Mouse (Mus musculus): Measurements from ENCODE around the gene Abi2. TPM values are rescaled to one million over a fixed set of nuclear protein-coding genes. Genes with fewer than 3 reads are reported as not detected.

Abi2 gene
- polyA plus RNA-seq, 1 experiment: 11.2 TPM

DNA sequence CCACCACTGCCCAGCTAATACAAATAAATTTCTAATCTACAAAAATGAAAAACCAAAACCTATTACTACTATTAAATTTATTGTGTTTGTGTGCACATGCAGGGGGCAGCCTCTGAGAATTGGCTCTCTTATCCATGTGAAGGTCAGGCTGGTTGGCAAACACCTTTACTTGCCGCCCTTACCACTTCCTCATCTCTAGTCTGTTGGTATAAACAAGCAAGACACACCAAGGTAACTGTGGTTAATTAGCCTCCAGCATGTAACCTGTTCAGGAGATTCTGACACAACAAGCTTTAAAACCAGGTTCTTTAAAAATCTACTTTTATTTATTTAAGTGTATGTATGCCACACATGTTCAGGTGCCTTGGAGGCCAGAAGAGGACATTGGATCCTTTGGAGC, 73.5 kb downstream of the Abi2 start:
- Histone ChIP-seq H3K4me1 (no peaks in the 10 kb centered on the region), H3K9me3 (no peaks in the 10 kb centered on the region), H3K27me3 (replicated peaks) (no peaks in the 10 kb centered on the region), H3K36me3 (replicated peaks; ENCODE audit: low read length) (peaks cover 36% of the 10 kb centered on the region), H3K4me3 (replicated peaks) (no peak overlapping the region)
- TF ChIP-seq GATA1 (IDR thresholded peaks at IDR 0.05; ENCODE audit: borderline replicate concordance, low read length) (no peak), FLI1 (IDR thresholded peaks at IDR 0.05; ENCODE audit: low read length) (no peak)

DNA sequence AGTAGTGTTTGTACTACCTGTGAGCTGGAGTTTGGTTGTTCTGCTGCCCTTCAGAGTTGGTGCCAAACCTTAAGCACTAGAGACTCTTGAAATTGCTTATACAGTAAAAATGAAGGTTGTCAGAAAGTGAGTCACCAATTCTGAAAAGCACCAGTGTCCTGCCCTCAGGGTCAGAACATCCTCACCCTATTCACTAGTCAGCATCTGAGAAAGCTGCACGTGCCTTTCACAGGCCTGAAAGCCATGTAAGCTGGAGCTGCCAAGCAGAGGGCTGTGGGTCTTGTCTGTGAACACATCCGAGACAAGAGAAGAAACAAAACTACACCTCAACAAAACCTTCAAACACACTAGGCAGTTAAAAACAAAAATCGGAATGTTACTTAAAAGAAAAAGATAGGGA, 76.2 kb downstream of the Abi2 start:
- Histone ChIP-seq H3K36me3 (replicated peaks; ENCODE audit: low read length) (peaks cover 33% of the 10 kb centered on the region), H3K9me3 (no peaks in the 10 kb centered on the region), H3K27me3 (replicated peaks) (no peaks in the 10 kb centered on the region), H3K4me1 (no peaks in the 10 kb centered on the region), H3K4me3 (replicated peaks) (no peak overlapping the region)
- TF ChIP-seq GATA1 (IDR thresholded peaks at IDR 0.05; ENCODE audit: borderline replicate concordance, low read length) (no peak), FLI1 (IDR thresholded peaks at IDR 0.05; ENCODE audit: low read length) (no peak)

DNA sequence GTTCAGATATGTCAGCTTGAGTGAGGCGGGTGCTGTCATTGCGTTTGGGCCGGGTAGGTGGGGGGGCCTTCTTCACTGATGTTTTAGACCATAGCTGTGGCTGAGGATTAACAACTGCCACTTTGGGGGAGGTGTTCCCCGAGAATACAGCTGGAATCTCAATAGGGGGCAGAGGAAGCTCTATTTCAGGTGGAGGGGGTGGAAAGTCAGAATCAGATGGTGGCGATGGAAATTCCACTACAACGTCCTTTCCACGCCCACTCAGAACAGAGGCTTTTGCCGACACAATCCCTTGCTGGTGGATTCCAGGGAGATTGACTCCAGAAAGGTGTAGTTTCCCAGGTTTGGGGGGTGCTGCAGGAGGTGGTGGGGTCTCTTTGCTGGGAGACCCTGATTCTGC, 79.2 kb downstream of the Abi2 start:
- Histone ChIP-seq H3K4me1 (no peaks in the 10 kb centered on the region), H3K27me3 (replicated peaks) (no peaks in the 10 kb centered on the region), H3K9me3 (no peaks in the 10 kb centered on the region), H3K36me3 (replicated peaks; ENCODE audit: low read length) (peaks cover 46% of the 10 kb centered on the region), H3K4me3 (replicated peaks) (no peak overlapping the region)
- TF ChIP-seq FLI1 (IDR thresholded peaks at IDR 0.05; ENCODE audit: low read length) (no peak), GATA1 (IDR thresholded peaks at IDR 0.05; ENCODE audit: borderline replicate concordance, low read length) (no peak)

DNA sequence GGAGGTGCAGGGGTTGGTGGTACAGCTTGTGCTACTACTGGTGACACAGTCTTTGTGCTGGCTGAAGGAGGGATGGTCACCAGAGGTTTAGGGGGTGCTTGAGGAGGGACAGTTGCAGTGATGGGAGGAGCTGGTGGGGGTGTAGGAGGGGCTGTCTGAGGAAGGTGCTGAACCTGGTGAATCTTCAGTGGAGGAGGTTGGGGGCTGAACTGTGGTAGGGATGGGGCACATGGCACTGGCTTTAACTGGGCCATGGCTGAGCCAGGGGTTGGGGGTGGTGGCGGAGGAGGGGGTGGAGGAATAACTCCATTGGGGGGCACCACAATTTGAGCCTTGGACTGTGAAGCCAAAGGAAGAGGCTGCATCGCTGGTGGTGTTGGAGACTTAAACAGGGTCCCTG, 80.2 kb downstream of the Abi2 start:
- Histone ChIP-seq H3K4me3 (replicated peaks) (no peak overlapping the region), H3K36me3 (replicated peaks; ENCODE audit: low read length) (peaks cover 49% of the 10 kb centered on the region), H3K27me3 (replicated peaks) (no peaks in the 10 kb centered on the region), H3K4me1 (no peaks in the 10 kb centered on the region), H3K9me3 (no peaks in the 10 kb centered on the region)
- TF ChIP-seq GATA1 (IDR thresholded peaks at IDR 0.05; ENCODE audit: borderline replicate concordance, low read length) (no peak), FLI1 (IDR thresholded peaks at IDR 0.05; ENCODE audit: low read length) (no peak)

DNA sequence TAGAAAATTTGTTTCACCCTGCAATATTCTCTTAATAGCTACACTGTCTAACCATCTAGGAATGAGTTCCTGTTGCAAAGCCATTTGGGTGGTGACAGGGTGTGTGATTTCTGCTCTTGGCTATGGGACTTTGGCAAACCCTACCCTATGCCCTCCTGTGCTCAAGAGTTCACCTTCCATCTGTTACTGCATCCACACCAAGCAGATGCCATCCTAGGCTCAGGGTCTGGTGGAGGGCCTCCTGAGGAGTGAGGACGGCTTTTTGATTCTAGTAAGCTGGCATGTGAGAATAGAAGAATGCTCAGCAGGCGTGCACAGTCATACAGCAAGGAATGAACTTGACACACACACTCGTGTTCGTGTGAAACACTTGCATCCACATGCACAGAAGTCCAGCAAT, 81.1 kb downstream of the Abi2 start:
- no peaks in the 10 kb centered on the region for H3K9me3 ChIP-seq
- no peaks in the 10 kb centered on the region for H3K27me3 ChIP-seq (replicated peaks)
- TF ChIP-seq GATA1 (IDR thresholded peaks at IDR 0.05; ENCODE audit: borderline replicate concordance, low read length) (no peak), FLI1 (IDR thresholded peaks at IDR 0.05; ENCODE audit: low read length) (no peak)
- H3K36me3 ChIP-seq (replicated peaks; ENCODE audit: low read length): peaks cover 54% of the 10 kb centered on the region
- H3K4me1 ChIP-seq: no peaks in the 10 kb centered on the region
- H3K4me3 ChIP-seq (replicated peaks): no peak overlapping the region

DNA sequence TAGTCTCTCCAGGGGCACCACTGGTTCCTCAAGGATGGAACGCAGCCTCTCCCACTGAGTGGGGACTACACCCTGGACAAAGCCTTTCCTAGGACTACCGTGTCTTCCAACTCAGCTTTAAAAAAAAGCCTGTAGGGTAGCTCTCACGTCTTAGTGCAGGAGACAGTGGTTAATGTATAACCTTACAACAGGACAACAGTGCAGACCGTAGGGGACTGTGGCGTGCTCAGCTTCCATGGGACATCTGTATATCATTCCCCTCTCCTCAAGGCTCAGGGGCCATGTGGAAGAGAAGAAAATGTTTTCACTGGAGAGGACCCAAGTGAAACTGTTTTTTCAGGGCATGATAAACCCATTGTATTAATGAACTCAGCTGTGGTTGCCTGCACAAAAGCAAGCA, 83.0 kb downstream of the Abi2 start:
- Histone ChIP-seq H3K36me3 (replicated peaks; ENCODE audit: low read length) (peaks cover 55% of the 10 kb centered on the region), H3K9me3 (no peaks in the 10 kb centered on the region), H3K4me1 (no peaks in the 10 kb centered on the region), H3K4me3 (replicated peaks) (no peak overlapping the region), H3K27me3 (replicated peaks) (no peaks in the 10 kb centered on the region)
- TF ChIP-seq FLI1 (IDR thresholded peaks at IDR 0.05; ENCODE audit: low read length) (no peak), GATA1 (IDR thresholded peaks at IDR 0.05; ENCODE audit: borderline replicate concordance, low read length) (no peak)

DNA sequence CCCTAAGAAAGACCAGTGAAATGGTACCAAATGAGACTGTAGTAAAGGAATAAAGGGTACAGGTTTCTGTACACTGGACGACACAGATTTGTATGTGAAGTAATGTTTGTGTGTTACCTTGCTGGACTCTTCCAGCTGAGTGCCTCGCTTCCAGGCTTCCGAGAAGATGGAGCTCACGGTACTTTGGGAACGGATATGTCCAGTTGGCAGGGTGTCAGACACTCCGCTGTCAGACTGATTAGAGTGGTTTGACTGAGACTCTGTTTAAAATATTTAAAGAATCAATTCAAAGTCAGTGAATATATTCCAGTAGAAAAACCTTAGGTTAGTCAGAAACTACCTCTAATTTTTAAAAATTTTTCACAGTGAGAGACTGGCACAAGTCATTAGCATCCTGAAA, 84.0 kb downstream of the Abi2 start:
- H3K36me3 ChIP-seq (replicated peaks; ENCODE audit: low read length): peaks cover 52% of the 10 kb centered on the region
- H3K9me3 ChIP-seq: no peaks in the 10 kb centered on the region
- H3K27me3 ChIP-seq (replicated peaks): no peaks in the 10 kb centered on the region
- no peaks in the 10 kb centered on the region for H3K4me1 ChIP-seq
- no peak overlapping the region for H3K4me3 ChIP-seq (replicated peaks)
- TF ChIP-seq FLI1 (IDR thresholded peaks at IDR 0.05; ENCODE audit: low read length) (no peak), GATA1 (IDR thresholded peaks at IDR 0.05; ENCODE audit: borderline replicate concordance, low read length) (no peak)

DNA sequence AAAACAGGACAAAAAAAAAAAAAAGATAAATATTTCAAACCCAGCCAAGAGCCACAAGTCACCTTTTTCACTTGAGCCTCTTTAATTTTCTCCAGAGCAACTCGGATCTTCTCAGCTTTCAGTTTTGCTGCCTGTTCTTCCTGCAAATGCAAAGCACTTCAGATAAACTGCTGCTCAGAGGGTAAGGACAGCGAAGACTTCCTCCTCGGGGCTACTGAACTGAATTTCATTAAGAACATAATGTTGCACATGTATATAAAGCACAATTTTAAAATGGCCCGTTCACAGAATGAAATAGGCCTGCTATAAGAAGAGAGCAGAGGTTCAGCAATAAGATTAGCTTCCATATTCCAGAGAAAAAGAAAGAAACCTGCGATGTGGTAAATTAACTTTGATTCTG, 94.0 kb downstream of the Abi2 start:
- TF ChIP-seq GATA1 (IDR thresholded peaks at IDR 0.05; ENCODE audit: borderline replicate concordance, low read length): no peak
- no peak for TF ChIP-seq FLI1 (IDR thresholded peaks at IDR 0.05; ENCODE audit: low read length)
- H3K4me1 ChIP-seq: peaks cover 20% of the 10 kb centered on the region; the same call in 1 of the 2 replicates
- no peaks in the 10 kb centered on the region for H3K27me3 ChIP-seq (replicated peaks)
- peak overlapping the region; percentile 83 for H3K4me3 ChIP-seq (replicated peaks)
- no peaks in the 10 kb centered on the region for H3K9me3 ChIP-seq
- H3K36me3 ChIP-seq (replicated peaks; ENCODE audit: low read length): peaks cover 10% of the 10 kb centered on the region

DNA sequence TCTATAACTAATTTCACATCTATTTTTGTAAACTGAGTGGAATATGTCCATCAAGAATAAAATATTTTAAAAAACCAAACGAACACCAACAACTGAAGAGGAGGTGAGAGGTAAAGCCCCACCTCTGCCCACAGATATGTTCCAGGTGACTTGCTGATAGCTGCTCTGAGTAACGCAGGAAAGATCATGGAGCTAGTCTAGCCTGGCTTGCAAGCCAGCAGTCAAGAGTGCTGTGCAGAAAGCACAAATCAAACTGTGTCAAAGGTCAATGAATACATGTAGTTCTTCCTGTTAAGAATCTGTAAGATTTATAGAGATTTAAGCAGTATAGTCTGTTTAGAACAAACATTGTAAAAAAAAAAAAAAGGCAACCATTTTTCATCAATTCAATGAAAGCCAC, 101.2 kb downstream of the Abi2 start:
- Histone ChIP-seq H3K36me3 (replicated peaks; ENCODE audit: low read length) (peaks cover 2% of the 10 kb centered on the region), H3K4me1 (peaks cover 9% of the 10 kb centered on the region), H3K27me3 (replicated peaks) (no peaks in the 10 kb centered on the region), H3K9me3 (no peaks in the 10 kb centered on the region), H3K4me3 (replicated peaks) (no peak overlapping the region)
- TF ChIP-seq GATA1 (IDR thresholded peaks at IDR 0.05; ENCODE audit: borderline replicate concordance, low read length): no peak
- TF ChIP-seq FLI1 (IDR thresholded peaks at IDR 0.05; ENCODE audit: low read length): no peak

DNA sequence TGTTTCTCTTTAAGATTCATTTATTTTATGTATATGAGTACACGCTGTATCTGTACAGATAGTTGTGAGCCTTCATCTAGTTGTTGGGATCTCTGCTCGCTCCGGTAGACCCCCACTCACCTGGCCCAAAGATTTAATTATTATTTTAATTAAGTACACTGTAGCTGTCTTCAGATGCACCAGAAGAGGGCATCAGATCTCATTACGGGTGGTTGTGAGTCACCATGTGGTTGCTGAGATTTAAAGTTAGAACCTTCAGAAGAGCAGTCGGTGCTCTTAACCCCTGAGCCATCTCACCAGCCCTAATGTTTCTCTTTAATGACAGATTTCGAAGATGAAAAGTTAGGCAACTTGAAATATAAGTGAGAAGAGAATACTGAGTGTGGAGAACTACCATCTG, 120.7 kb downstream of the Abi2 start:
- no peak overlapping the region for H3K4me3 ChIP-seq (replicated peaks)
- TF ChIP-seq FLI1 (IDR thresholded peaks at IDR 0.05; ENCODE audit: low read length): no peak
- no peak for TF ChIP-seq GATA1 (IDR thresholded peaks at IDR 0.05; ENCODE audit: borderline replicate concordance, low read length)
- peaks cover 26% of the 10 kb centered on the region for H3K4me1 ChIP-seq
- peaks cover 12% of the 10 kb centered on the region for H3K36me3 ChIP-seq (replicated peaks; ENCODE audit: low read length)
- H3K27me3 ChIP-seq (replicated peaks): no peaks in the 10 kb centered on the region
- peaks cover 5% of the 10 kb centered on the region for H3K9me3 ChIP-seq

DNA sequence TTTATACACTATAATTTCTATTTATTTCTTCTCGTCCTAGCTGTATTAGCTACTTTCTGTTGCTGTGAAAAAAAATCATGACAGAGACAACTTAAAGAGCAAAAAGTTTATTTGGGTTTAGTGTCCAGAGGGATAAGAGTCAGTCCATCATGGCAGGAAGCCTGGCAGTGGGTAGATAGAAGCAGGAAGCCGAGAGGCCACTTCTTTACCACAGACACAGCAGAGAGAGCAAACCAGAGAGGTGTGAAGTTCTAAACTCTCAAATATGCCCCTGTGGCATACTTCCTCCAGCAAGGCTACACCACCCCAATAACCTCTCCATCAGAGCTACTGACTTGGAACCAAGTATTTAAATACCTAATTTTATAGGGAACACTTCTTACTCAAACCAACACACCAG, 121.2 kb downstream of the Abi2 start:
- no peak overlapping the region for H3K4me3 ChIP-seq (replicated peaks)
- H3K36me3 ChIP-seq (replicated peaks; ENCODE audit: low read length): peaks cover 9% of the 10 kb centered on the region
- peak; percentile 33; the same call in 1 of the 3 replicates for TF ChIP-seq GATA1 (IDR thresholded peaks at IDR 0.05; ENCODE audit: borderline replicate concordance, low read length)
- TF ChIP-seq FLI1 (IDR thresholded peaks at IDR 0.05; ENCODE audit: low read length): no peak
- H3K27me3 ChIP-seq (replicated peaks): no peaks in the 10 kb centered on the region
- H3K9me3 ChIP-seq: peaks cover 5% of the 10 kb centered on the region
- H3K4me1 ChIP-seq: peaks cover 26% of the 10 kb centered on the region

Other genes starting within 250 kb of the Abi2 start
- under 0.01 TPM in 1 of 2 replicates, not detected in the other for gene Nbeal1, start 229.0 kb upstream of the Abi2 start, polyA plus RNA-seq (2012; ENCODE audit: insufficient read depth, low replicate concordance)
- 6.8 TPM in 1 of 2 replicates, not detected in the other for gene Cyp20a1, start 66.3 kb upstream of the Abi2 start, polyA plus RNA-seq (2012; ENCODE audit: insufficient read depth, low replicate concordance)
- 0.58 and 4.9 TPM in 2 replicates for gene Raph1, start 157.5 kb downstream of the Abi2 start, polyA plus RNA-seq (2012; ENCODE audit: insufficient read depth, low replicate concordance)

Data from megakaryocyte, embryonic 14.5 days (primary cell).